11 mouse cellular contexts compared by ENCODE assay signal in genomic region chr1:162549615-162550283, GRCm38 (mm10). TPM values are rescaled to one million over a fixed set of nuclear protein-coding genes. Genes with fewer than 3 reads are reported as not detected.
A peak's percentile ranks its signal among the peaks of the same experiment; 100 is the strongest.
DNase-seq lines count a peak whose midpoint lies in the region; ATAC-seq and TF ChIP-seq lines count a peak whose summit lies in the region.
"Had no signal": no experiment of that assay in that cellular context is flagged by ENCODE, and none has a peak within 500 bp of the region (broad histone marks: within the 10 kb centered on the region; RNA-seq: fewer than 3 reads in every experiment).

No protein-coding gene starts in this region.

- H3K4me1 ChIP-seq in forebrain, postnatal 0 days (ENCODE audit: insufficient read depth), result peaks cover 7% of the 10 kb centered on the region
- H3K4me1 ChIP-seq in forebrain, embryonic 15.5 days, result peaks cover 22% of the 10 kb centered on the region
- H3K4me1 ChIP-seq in midbrain, postnatal 0 days (ENCODE audit: insufficient read depth, low read length), result 0 out of 2 replicates have a peak, but pooled peaks cover 3% of the 10 kb centered on the region
- peaks cover 16% of the 10 kb centered on the region for H3K4me1 ChIP-seq in midbrain, embryonic 16.5 days (ENCODE audit: control insufficient read depth, insufficient read depth, low read length)
- peaks cover 9% of the 10 kb centered on the region; the same call in 1 of the 2 replicates for H3K4me1 ChIP-seq in liver, embryonic 11.5 days (replicated peaks; ENCODE audit: control insufficient read depth, insufficient read depth, low read length)
- 0 out of 2 replicates have a peak, but pooled peaks cover 2% of the 10 kb centered on the region for H3K4me1 ChIP-seq in forebrain, embryonic 11.5 days (replicated peaks; ENCODE audit: control insufficient read depth, insufficient read depth, low read length)

- peaks cover 10% of the 10 kb centered on the region for H3K36me3 ChIP-seq in forebrain, postnatal 0 days (ENCODE audit: insufficient read depth)
- peaks cover 16% of the 10 kb centered on the region for H3K36me3 ChIP-seq in forebrain, embryonic 15.5 days
- H3K36me3 ChIP-seq in midbrain, postnatal 0 days (ENCODE audit: insufficient read depth, low read length), result peaks cover 11% of the 10 kb centered on the region
- peaks cover 8% of the 10 kb centered on the region; the same call in 1 of the 2 replicates for H3K36me3 ChIP-seq in midbrain, embryonic 16.5 days (ENCODE audit: control insufficient read depth, insufficient read depth, low read length)
- peaks cover 13% of the 10 kb centered on the region for H3K36me3 ChIP-seq in liver, embryonic 11.5 days (ENCODE audit: control insufficient read depth, insufficient read depth, low read length)
- H3K36me3 ChIP-seq in forebrain, embryonic 11.5 days (ENCODE audit: control insufficient read depth, insufficient read depth, low read length), result peaks cover 4% of the 10 kb centered on the region; the same call in 1 of the 2 replicates

- no peaks in the 10 kb centered on the region for H3K9me3 ChIP-seq in forebrain, postnatal 0 days (ENCODE audit: low read length)
- no peaks in the 10 kb centered on the region for H3K9me3 ChIP-seq in forebrain, embryonic 15.5 days
- H3K9me3 ChIP-seq in midbrain, postnatal 0 days (ENCODE audit: low read length), result no peaks in the 10 kb centered on the region
- H3K9me3 ChIP-seq in midbrain, embryonic 16.5 days (replicated peaks; ENCODE audit: control insufficient read depth, low read length, poor library complexity, severe bottlenecking), result no peaks in the 10 kb centered on the region
- H3K9me3 ChIP-seq in liver, embryonic 11.5 days (ENCODE audit: control insufficient read depth, low read length), result no peaks in the 10 kb centered on the region
- H3K9me3 ChIP-seq in forebrain, embryonic 11.5 days (ENCODE audit: control insufficient read depth, low read length), result no peaks in the 10 kb centered on the region
- H3K9me3 ChIP-seq: embryonic facial prominence, embryonic 15.5 days; hindbrain, embryonic 15.5 days; lung, embryonic 15.5 days had no signal

- peak; percentile 60 for DNase-seq in forebrain, postnatal 0 days
- peak; percentile 58 for DNase-seq in midbrain, postnatal 0 days (ENCODE audit: low spot score)
- no peak for DNase-seq in liver, embryonic 11.5 days (ENCODE audit: low spot score)
- no peak for DNase-seq in right cerebral cortex, postnatal 25 days
- DNase-seq in forebrain, embryonic 11.5 days (ENCODE audit: low spot score), result no peak
- DNase-seq in gastrocnemius, postnatal 10 days, result no peak

- H3K27me3 ChIP-seq in forebrain, postnatal 0 days (ENCODE audit: insufficient read depth, low read length), result no peaks in the 10 kb centered on the region
- H3K27me3 ChIP-seq in forebrain, embryonic 15.5 days, result no peaks in the 10 kb centered on the region
- H3K27me3 ChIP-seq in midbrain, postnatal 0 days (ENCODE audit: insufficient read depth, low read length), result no peaks in the 10 kb centered on the region
- no peaks in the 10 kb centered on the region for H3K27me3 ChIP-seq in midbrain, embryonic 16.5 days (ENCODE audit: control insufficient read depth, insufficient read depth, low read depth, low read length)
- H3K27me3 ChIP-seq in liver, embryonic 11.5 days (replicated peaks; ENCODE audit: control insufficient read depth, insufficient read depth, low read length), result no peaks in the 10 kb centered on the region
- no peaks in the 10 kb centered on the region for H3K27me3 ChIP-seq in forebrain, embryonic 11.5 days (ENCODE audit: control insufficient read depth, insufficient read depth, low read length)
- H3K27me3 ChIP-seq: embryonic facial prominence, embryonic 15.5 days; hindbrain, embryonic 15.5 days; lung, embryonic 15.5 days had no signal

- TF ChIP-seq CTCF in forebrain, postnatal 0 days (IDR thresholded peaks at IDR 0.05; ENCODE audit: low read depth), result peak; percentile 74
- peak; percentile 83 for TF ChIP-seq CTCF in midbrain, postnatal 0 days (IDR thresholded peaks at IDR 0.05)

- H3K9ac ChIP-seq in forebrain, postnatal 0 days, result no peak overlapping the region
- no peak overlapping the region for H3K9ac ChIP-seq in forebrain, embryonic 15.5 days (replicated peaks)
- H3K9ac ChIP-seq in midbrain, postnatal 0 days (replicated peaks; ENCODE audit: low read length, poor library complexity, severe bottlenecking), result no peak overlapping the region
- H3K9ac ChIP-seq in midbrain, embryonic 16.5 days (ENCODE audit: low read depth, low read length), result no peak overlapping the region
- no peak overlapping the region for H3K9ac ChIP-seq in liver, embryonic 11.5 days (ENCODE audit: low read depth, low read length)
- no peak overlapping the region for H3K9ac ChIP-seq in forebrain, embryonic 11.5 days (ENCODE audit: low read length)
- H3K9ac ChIP-seq: embryonic facial prominence, embryonic 15.5 days; lung, embryonic 15.5 days had no signal

- no peak overlapping the region for H3K4me3 ChIP-seq in forebrain, postnatal 0 days (ENCODE audit: low read depth, low read length)
- H3K4me3 ChIP-seq in forebrain, embryonic 15.5 days, result no peak overlapping the region
- no peak overlapping the region for H3K4me3 ChIP-seq in midbrain, postnatal 0 days (ENCODE audit: low read depth, low read length)
- H3K4me3 ChIP-seq in midbrain, embryonic 16.5 days (ENCODE audit: low read depth, low read length), result no peak overlapping the region
- no peak overlapping the region for H3K4me3 ChIP-seq in liver, embryonic 11.5 days (ENCODE audit: low read depth, low read length)
- no peak overlapping the region for H3K4me3 ChIP-seq in forebrain, embryonic 11.5 days (ENCODE audit: low read depth, low read length)

- H3K27ac ChIP-seq in forebrain, postnatal 0 days (ENCODE audit: low read depth, low read length), result no peak overlapping the region
- no peak overlapping the region for H3K27ac ChIP-seq in forebrain, embryonic 15.5 days (replicated peaks)
- H3K27ac ChIP-seq in midbrain, postnatal 0 days (ENCODE audit: low read depth, low read length), result no peak overlapping the region
- no peak overlapping the region for H3K27ac ChIP-seq in midbrain, embryonic 16.5 days (ENCODE audit: low read length)
- H3K27ac ChIP-seq in liver, embryonic 11.5 days (ENCODE audit: low read depth, low read length), result no peak overlapping the region
- H3K27ac ChIP-seq in forebrain, embryonic 11.5 days (ENCODE audit: low read depth, low read length), result no peak overlapping the region
- H3K27ac ChIP-seq: lung, embryonic 15.5 days had no signal

- WGBS in forebrain, postnatal 0 days, result 81% methylated on average over 5 of the region's 5 CpGs
- WGBS in forebrain, embryonic 15.5 days, result 81% methylated on average over 5 of the region's 5 CpGs
- WGBS in midbrain, postnatal 0 days, result 76% methylated on average over 5 of the region's 5 CpGs
- 77% methylated on average over 5 of the region's 5 CpGs for WGBS in midbrain, embryonic 16.5 days
- WGBS in liver, embryonic 11.5 days, result 74% methylated on average over 5 of the region's 5 CpGs
- 74% methylated on average over 5 of the region's 5 CpGs for WGBS in forebrain, embryonic 11.5 days

- ATAC-seq in forebrain, postnatal 0 days, result no peak
- ATAC-seq in forebrain, embryonic 15.5 days (replicated peaks), result no peak
- no peak for ATAC-seq in midbrain, postnatal 0 days (ENCODE audit: low FRiP score)
- no peak for ATAC-seq in midbrain, embryonic 16.5 days
- no peak for ATAC-seq in liver, embryonic 11.5 days (replicated peaks; ENCODE audit: low FRiP score)
- no peak for ATAC-seq in forebrain, embryonic 11.5 days (replicated peaks; ENCODE audit: low FRiP score)

- no peak overlapping the region for H3K4me2 ChIP-seq in forebrain, postnatal 0 days (ENCODE audit: low read depth)
- no peak overlapping the region for H3K4me2 ChIP-seq in forebrain, embryonic 15.5 days (replicated peaks)
- H3K4me2 ChIP-seq in midbrain, postnatal 0 days (ENCODE audit: low read depth, low read length, poor library complexity, severe bottlenecking), result no peak overlapping the region
- H3K4me2 ChIP-seq in midbrain, embryonic 16.5 days (ENCODE audit: low read length), result no peak overlapping the region
- peak overlapping the region; percentile 79; the same call in 1 of the 2 replicates for H3K4me2 ChIP-seq in liver, embryonic 11.5 days
- no peak overlapping the region for H3K4me2 ChIP-seq in forebrain, embryonic 11.5 days (ENCODE audit: low read depth, low read length, severe bottlenecking)

RNA-seq across cellular contexts. Expression of gene Mettl13, which starts 1.4 kb away (rescaled TPM):
- total RNA-seq in forebrain, postnatal 0 days (2014; rRNA removed), result 12.7 and 17.0 TPM in 2 replicates
- polyA plus RNA-seq in forebrain, postnatal 0 days (2015; fragmentation: Nextera tagmentation; extraction: Ambion mirVana), result 12.0 and 15.2 TPM in 2 replicates
- 22.2 and 24.7 TPM in 2 replicates for polyA plus RNA-seq in forebrain, embryonic 15.5 days (2015; fragmentation: Nextera tagmentation; extraction: Ambion mirVana)
- total RNA-seq in midbrain, postnatal 0 days (2014; rRNA removed), result 10.9 and 11.8 TPM in 2 replicates
- 12.1 and 12.2 TPM in 2 replicates for polyA plus RNA-seq in midbrain, postnatal 0 days (2015; fragmentation: Nextera tagmentation; extraction: Ambion mirVana)
- 18.0 and 20.1 TPM in 2 replicates for polyA plus RNA-seq in midbrain, embryonic 16.5 days (2015; fragmentation: Nextera tagmentation; extraction: Ambion mirVana)
- polyA plus RNA-seq in liver, embryonic 11.5 days (2014; fragmentation: Nextera tagmentation; extraction: Ambion mirVana), result 31.3 and 31.8 TPM in 2 replicates
- 20.5 and 23.1 TPM in 2 replicates for polyA plus RNA-seq in forebrain, embryonic 11.5 days (2014; fragmentation: Nextera tagmentation; extraction: Ambion mirVana)
- 1 to 10 TPM; 7.0 to 8.6 TPM for total RNA-seq in gastrocnemius, postnatal 10 days (2021)

RNA-seq across cellular contexts. Expression of gene Vamp4, which starts 20.6 kb away (rescaled TPM):
- 34.9 and 40.0 TPM in 2 replicates for total RNA-seq in forebrain, postnatal 0 days (2014; rRNA removed)
- polyA plus RNA-seq in forebrain, postnatal 0 days (2015; fragmentation: Nextera tagmentation; extraction: Ambion mirVana), result 64.0 and 79.1 TPM in 2 replicates
- 70.7 and 76.7 TPM in 2 replicates for polyA plus RNA-seq in forebrain, embryonic 15.5 days (2015; fragmentation: Nextera tagmentation; extraction: Ambion mirVana)
- total RNA-seq in midbrain, postnatal 0 days (2014; rRNA removed), result 25.5 and 29.2 TPM in 2 replicates
- 69.0 and 74.7 TPM in 2 replicates for polyA plus RNA-seq in midbrain, postnatal 0 days (2015; fragmentation: Nextera tagmentation; extraction: Ambion mirVana)
- polyA plus RNA-seq in midbrain, embryonic 16.5 days (2015; fragmentation: Nextera tagmentation; extraction: Ambion mirVana), result 87.6 and 88.8 TPM in 2 replicates
- polyA plus RNA-seq in liver, embryonic 11.5 days (2014; fragmentation: Nextera tagmentation; extraction: Ambion mirVana), result 35.1 and 35.6 TPM in 2 replicates
- polyA plus RNA-seq in forebrain, embryonic 11.5 days (2014; fragmentation: Nextera tagmentation; extraction: Ambion mirVana), result 51.2 and 64.3 TPM in 2 replicates
- total RNA-seq in gastrocnemius, postnatal 10 days (2021), result 10 to 100 TPM; 18.5 to 22.3 TPM

Comparison
In these comparisons a context has a peak if more than half of its experiments do, and no peak if none do; other contexts are left out.
1. DNase-seq: peak in forebrain, postnatal 0 days (single experiment) and midbrain, postnatal 0 days (single experiment); none in liver, embryonic 11.5 days (single experiment), right cerebral cortex, postnatal 25 days (single experiment), forebrain, embryonic 11.5 days (single experiment) and gastrocnemius, postnatal 10 days (single experiment).